Mouse (Mus musculus) liver, embryonic 14.5 days (tissue): ENCODE measurements at regions not wholly inside any gene's neighbourhood (a gene's known extent, or its start where the extent isn't known, plus 50 kb on each side); places are given as distances from the start of the nearest gene placed in this dataset.

Experiments used
- ATAC-seq: fragments of 200-750 bp; cut with Nextera tagmentation; 2 replicates; pipeline ENCODE4 v1.8.0; 2017; ENCODE audit warnings: moderate number of reproducible peaks, mild to moderate bottlenecking, moderate library complexity; ENCODE audit not compliant: insufficient read depth
- DNase-seq, 3 experiments: peaks; one replicate each; pipeline ENCODE4 v3.0.0-alpha.2; 2012 to 2013; ENCODE audit warnings: low read depth in 3 of 3, low spot score in 3 of 3
- H3K27ac ChIP-seq: fragments of 300-500 bp; sonication (generic); 2 replicates; pipeline ENCODE4 v1.5.1; 2014; ENCODE audit warnings: moderate library complexity, mild to moderate bottlenecking, control low read depth, inconsistent platforms
- H3K27me3 ChIP-seq: fragments of 300-500 bp; sonication (generic); 2 replicates; pipeline ENCODE4 v1.6.1; 2014; ENCODE audit warnings: mild to moderate bottlenecking, low read length, moderate library complexity; ENCODE audit not compliant: control insufficient read depth, insufficient read depth
- H3K36me3 ChIP-seq: fragments of 300-500 bp; sonication (generic); replicated peaks from 2 replicates; pipeline ENCODE4 v1.6.1; 2014; ENCODE audit warnings: low read depth; ENCODE audit not compliant: control insufficient read depth, insufficient read depth
- H3K4me1 ChIP-seq, 2 experiments: fragments of 200-500 bp in 1 of 2; fragments of 300-500 bp in 1 of 2; sonication (generic) in 1 of 2; replicated peaks; 2 replicates each; pipeline ENCODE4 v1.6.1; 2012 to 2014; ENCODE audit warnings: antibody characterized with exemption in 1 of 2, inconsistent platforms in 1 of 2, low read length in 1 of 2; ENCODE audit not compliant: control insufficient read depth in 2 of 2, insufficient read depth in 2 of 2
- H3K4me2 ChIP-seq: fragments of 300-500 bp; sonication (generic); 2 replicates; pipeline ENCODE4 v1.6.1; 2014; ENCODE audit warnings: low read depth, mild to moderate bottlenecking, control low read depth, moderate library complexity
- H3K4me3 ChIP-seq, 2 experiments: fragments of 200-500 bp in 1 of 2; fragments of 300-500 bp in 1 of 2; sonication (generic) in 1 of 2; 2 replicates each; pipeline ENCODE4 v1.5.1; 2012 to 2014; ENCODE audit warnings: low read depth in 2 of 2, low read length in 2 of 2, mild to moderate bottlenecking in 2 of 2, control low read depth in 1 of 2, inconsistent platforms in 1 of 2, moderate library complexity in 1 of 2; ENCODE audit not compliant: insufficient read depth in 1 of 2
- H3K9ac ChIP-seq: fragments of 300-500 bp; sonication (generic); replicated peaks from 2 replicates; pipeline ENCODE4 v1.6.1; 2014; ENCODE audit warnings: mild to moderate bottlenecking, control low read depth, moderate library complexity
- H3K9me3 ChIP-seq: fragments of 300-500 bp; sonication (generic); 2 replicates; pipeline ENCODE4 v1.6.1; 2016; ENCODE audit warnings: low read length, mixed read lengths; ENCODE audit not compliant: control insufficient read depth
- CTCF ChIP-seq: IDR thresholded peaks from 2 replicates; pipeline ENCODE4 v1.5.1; 2016; ENCODE audit warnings: antibody characterized with exemption, low read depth, control low read depth
- EP300 ChIP-seq: IDR thresholded peaks from 2 replicates; pipeline ENCODE4 v1.6.1; 2016; ENCODE audit warnings: antibody characterized with exemption, low read depth
- WGBS: fragments of 180-500 bp; shearing (Covaris S2); extraction: QIAGEN DNeasy Blood & Tissue Kit; methylation state at CpG from one replicate; pipeline ENCODE4 v1.1.7; 2014; ENCODE audit not compliant: insufficient replicate concordance; 5-methylcytosine and 5-hydroxymethylcytosine counted together

DNA sequence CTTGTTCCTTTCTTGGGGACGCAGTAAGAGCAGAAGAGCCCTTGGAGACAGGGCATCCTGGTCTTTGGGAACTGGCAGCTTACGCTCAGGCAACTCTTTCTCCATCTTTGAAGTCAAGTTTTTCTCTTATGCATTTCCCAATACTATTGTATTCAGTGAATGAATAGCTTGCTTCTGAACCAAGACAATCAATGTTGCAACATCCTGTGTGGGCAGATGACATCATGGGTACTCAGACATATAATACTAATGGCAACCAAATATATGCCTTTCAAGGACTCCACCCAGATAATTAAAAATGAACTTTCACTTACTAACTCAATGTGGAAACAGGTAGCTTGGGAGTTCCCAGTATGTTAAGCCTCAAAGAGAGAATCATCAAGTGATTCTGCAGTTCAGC is 104.6 kb downstream of the Ngf start:
- Histone ChIP-seq H3K4me1 (no peaks in the 10 kb centered on the region), H3K36me3 (no peaks in the 10 kb centered on the region), H3K9ac (no peak overlapping the region), H3K4me2 (no peak overlapping the region), H3K27me3 (no peaks in the 10 kb centered on the region), H3K27ac (no peak overlapping the region), H3K4me3 (no peak overlapping the region), H3K9me3 (no peaks in the 10 kb centered on the region)
- ATAC-seq (no peak), DNase-seq (no peak)
- 43% methylated on average over 2 of the region's 2 CpGs for WGBS
- TF ChIP-seq EP300 = no peak
- TF ChIP-seq CTCF = no peak

DNA sequence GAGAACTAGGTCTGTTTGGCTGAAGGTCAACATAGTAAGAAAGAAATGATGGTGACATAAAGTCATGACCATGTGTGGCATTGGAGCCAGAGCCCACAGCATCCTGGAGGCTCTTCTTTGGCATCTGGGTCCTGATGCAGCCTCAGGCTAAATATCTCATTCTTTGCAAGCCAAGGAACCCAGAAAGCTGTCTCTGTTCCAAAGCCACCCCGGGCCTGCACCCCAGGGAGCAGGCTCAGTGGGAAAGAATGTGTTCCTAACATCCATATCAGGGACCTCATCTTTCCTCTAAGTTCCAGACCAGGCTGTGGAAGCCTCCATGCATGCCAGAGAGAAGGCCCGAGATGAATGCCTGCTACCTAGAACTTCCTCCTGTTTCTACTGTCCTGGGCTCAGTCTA is 107.2 kb downstream of the Ngf start:
- Histone ChIP-seq H3K9me3 (no peaks in the 10 kb centered on the region), H3K27me3 (no peaks in the 10 kb centered on the region), H3K27ac (no peak overlapping the region), H3K4me1 (no peaks in the 10 kb centered on the region), H3K36me3 (no peaks in the 10 kb centered on the region), H3K4me3 (no peak overlapping the region), H3K4me2 (no peak overlapping the region), H3K9ac (no peak overlapping the region)
- WGBS = 40% methylated on average over 2 of the region's 2 CpGs
- DNase-seq (no peak), ATAC-seq (no peak)
- TF ChIP-seq EP300 (no peak), CTCF (no peak)

DNA sequence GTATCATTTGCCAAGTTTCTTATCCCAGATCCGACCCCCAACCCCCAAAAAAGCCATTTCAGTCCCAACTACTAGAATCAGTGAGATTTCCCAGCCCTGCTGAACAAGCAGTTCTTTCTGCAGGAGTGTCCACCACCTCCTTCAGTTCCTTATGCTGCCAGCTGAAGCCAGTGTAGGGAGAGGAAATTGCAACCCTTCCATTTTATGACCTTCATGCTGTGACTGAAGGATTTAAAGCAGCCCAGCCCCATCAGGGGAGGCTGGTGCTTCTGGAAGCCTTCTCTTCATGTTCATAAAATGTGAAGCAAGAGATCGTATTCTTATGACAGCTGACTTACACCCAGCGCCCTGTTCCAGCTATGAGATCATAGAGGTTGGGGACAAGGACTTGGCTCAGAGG is 112.1 kb downstream of the Ngf start:
- ATAC-seq = no peak
- TF ChIP-seq CTCF (no peak), EP300 (no peak)
- Histone ChIP-seq H3K9ac (no peak overlapping the region), H3K36me3 (no peaks in the 10 kb centered on the region), H3K4me3 (no peak overlapping the region), H3K4me1 (no peaks in the 10 kb centered on the region), H3K27ac (no peak overlapping the region), H3K27me3 (no peaks in the 10 kb centered on the region), H3K4me2 (no peak overlapping the region), H3K9me3 (no peaks in the 10 kb centered on the region)
- no peak for DNase-seq
- WGBS = 39% methylated on average over 3 of the region's 3 CpGs

DNA sequence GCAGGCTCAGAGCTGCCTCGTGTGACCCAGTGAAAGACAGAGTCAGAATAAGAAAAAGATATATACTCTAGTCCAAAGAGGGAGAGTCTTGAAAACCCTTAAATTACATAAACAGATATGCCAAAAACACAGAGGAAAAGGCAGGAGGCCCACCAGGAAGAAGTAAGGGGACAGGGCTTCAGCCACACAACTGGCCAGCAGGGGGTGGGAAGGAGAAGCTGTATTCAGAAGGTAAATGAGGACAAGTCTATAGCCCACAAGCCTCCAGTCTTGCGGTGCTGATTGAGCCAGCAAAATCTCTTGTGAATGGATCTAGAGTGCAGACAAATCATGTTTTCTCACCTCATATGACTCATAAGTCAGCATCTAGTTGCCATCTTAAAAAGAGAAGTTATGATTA is 115.4 kb downstream of the Ngf start:
- no peak for DNase-seq
- Histone ChIP-seq H3K4me3 (no peak overlapping the region), H3K27ac (no peak overlapping the region), H3K27me3 (no peaks in the 10 kb centered on the region), H3K4me1 (no peaks in the 10 kb centered on the region), H3K36me3 (no peaks in the 10 kb centered on the region), H3K9me3 (no peaks in the 10 kb centered on the region), H3K4me2 (no peak overlapping the region), H3K9ac (no peak overlapping the region)
- TF ChIP-seq EP300 (no peak), CTCF (no peak)
- ATAC-seq = no peak
- 60% methylated on average over 2 of the region's 2 CpGs for WGBS

DNA sequence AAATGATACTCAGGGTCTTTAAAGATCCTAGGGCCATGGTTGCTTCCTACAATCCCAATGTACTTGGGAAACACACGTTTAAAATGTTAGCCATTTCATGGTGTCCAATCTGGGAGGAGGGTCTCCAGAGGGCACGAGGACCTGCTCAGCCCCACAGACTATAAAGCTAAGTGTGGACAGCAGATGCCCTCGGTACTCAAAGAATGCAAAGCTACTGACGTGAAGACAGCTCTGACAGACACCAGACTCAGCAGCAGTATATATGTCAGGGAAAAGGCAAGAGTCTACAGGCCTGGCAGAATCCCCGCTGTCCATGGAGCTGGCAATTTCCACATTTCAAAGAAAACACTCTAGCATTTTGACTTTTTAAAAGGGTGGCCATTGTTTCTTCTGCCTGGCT is 116.5 kb downstream of the Ngf start:
- H3K36me3 ChIP-seq = no peaks in the 10 kb centered on the region
- DNase-seq = no peak
- no peaks in the 10 kb centered on the region for H3K27me3 ChIP-seq
- no peak overlapping the region for H3K4me2 ChIP-seq
- no peak overlapping the region for H3K27ac ChIP-seq
- TF ChIP-seq EP300 = no peak
- TF ChIP-seq CTCF = no peak
- no peaks in the 10 kb centered on the region for H3K4me1 ChIP-seq
- ATAC-seq = no peak
- H3K4me3 ChIP-seq = no peak overlapping the region
- no peaks in the 10 kb centered on the region for H3K9me3 ChIP-seq
- WGBS = 46% methylated on average over 5 of the region's 5 CpGs
- no peak overlapping the region for H3K9ac ChIP-seq

DNA sequence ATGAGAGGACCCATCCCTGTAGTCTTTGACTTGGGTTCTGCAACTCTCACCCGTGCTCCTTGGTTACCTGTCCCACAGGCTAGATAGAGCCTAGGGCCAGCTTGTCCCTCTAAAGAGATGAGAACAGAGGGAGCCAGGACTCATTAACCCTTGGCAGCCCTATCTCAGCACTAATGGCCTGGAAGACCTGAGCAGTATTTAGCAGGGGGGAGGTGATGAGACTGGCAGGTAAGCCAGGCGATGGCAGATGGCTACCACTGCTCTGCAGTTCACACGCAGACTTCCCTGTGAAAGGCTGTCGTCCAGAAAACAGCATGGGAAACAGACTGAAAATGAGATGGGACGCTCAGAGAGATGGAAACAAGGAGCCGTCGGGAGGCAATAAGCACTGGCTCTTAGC is 122.3 kb downstream of the Ngf start:
- Histone ChIP-seq H3K9me3 (no peaks in the 10 kb centered on the region), H3K4me1 (no peaks in the 10 kb centered on the region), H3K27me3 (no peaks in the 10 kb centered on the region), H3K27ac (no peak overlapping the region), H3K9ac (no peak overlapping the region), H3K36me3 (no peaks in the 10 kb centered on the region), H3K4me2 (no peak overlapping the region), H3K4me3 (no peak overlapping the region)
- TF ChIP-seq CTCF (no peak), EP300 (no peak)
- no peak for DNase-seq
- WGBS = 63% methylated on average over 7 of the region's 7 CpGs
- no peak for ATAC-seq
